Mouse (Mus musculus) stomach, embryonic 16.5 days (tissue): ENCODE measurements around the gene Sspn. TPM values are rescaled to one million over a fixed set of nuclear protein-coding genes. Genes with fewer than 3 reads are reported as not detected.

Experiments used
- ATAC-seq: fragments of 200-750 bp; cut with Nextera tagmentation; 2 replicates; pipeline ENCODE4 v1.8.0; 2017; ENCODE audit warnings: moderate number of reproducible peaks, moderate TSS enrichment; ENCODE audit not compliant: insufficient read depth, low FRiP score
- H3K27ac ChIP-seq: fragments of 300-500 bp; sonication (generic); 2 replicates; pipeline ENCODE4 v1.5.1; 2014; ENCODE audit warnings: low read length
- H3K27me3 ChIP-seq: fragments of 300-500 bp; sonication (generic); 2 replicates; pipeline ENCODE4 v1.6.1; 2014; ENCODE audit warnings: low read length, control low read depth, mixed read lengths; ENCODE audit not compliant: control insufficient read depth, insufficient read depth
- H3K36me3 ChIP-seq: fragments of 300-500 bp; sonication (generic); 2 replicates; pipeline ENCODE4 v1.6.1; 2014; ENCODE audit warnings: low read length; ENCODE audit not compliant: control insufficient read depth, insufficient read depth
- H3K4me1 ChIP-seq: fragments of 300-500 bp; sonication (generic); 2 replicates; pipeline ENCODE4 v1.6.1; 2014; ENCODE audit warnings: low read length, control low read depth, mixed read lengths; ENCODE audit not compliant: control insufficient read depth, insufficient read depth
- H3K4me2 ChIP-seq: fragments of 300-500 bp; sonication (generic); 2 replicates; pipeline ENCODE4 v1.6.1; 2014; ENCODE audit warnings: low read depth, low read length, mixed read lengths
- H3K4me3 ChIP-seq: fragments of 300-500 bp; sonication (generic); replicated peaks from 2 replicates; pipeline ENCODE4 v1.5.1; 2014; ENCODE audit warnings: mild to moderate bottlenecking, low read length
- H3K9ac ChIP-seq: fragments of 300-500 bp; sonication (generic); 2 replicates; pipeline ENCODE4 v1.6.1; 2014; ENCODE audit warnings: low read length
- H3K9me3 ChIP-seq: fragments of 300-500 bp; sonication (generic); replicated peaks from 2 replicates; pipeline ENCODE4 v1.6.1; 2016; ENCODE audit warnings: low read length, control low read depth; ENCODE audit not compliant: control insufficient read depth
- WGBS: fragments of 180-500 bp; shearing (Covaris S2); extraction: QIAGEN DNeasy Blood & Tissue Kit; methylation state at CpG from one replicate; pipeline ENCODE4 v1.1.7; 2014; 5-methylcytosine and 5-hydroxymethylcytosine counted together
- polyA plus RNA-seq: library from polyadenylated mRNA; unstranded; fragments of >200 nt; fragmentation: Nextera tagmentation; extraction: Ambion mirVana; gene quantifications from 2 replicates; pipeline ENCODE4 v1.2.1, GENCODE M21; 2015

The Sspn gene
- 15.5 and 17.5 TPM in 2 replicates for polyA plus RNA-seq

DNA sequence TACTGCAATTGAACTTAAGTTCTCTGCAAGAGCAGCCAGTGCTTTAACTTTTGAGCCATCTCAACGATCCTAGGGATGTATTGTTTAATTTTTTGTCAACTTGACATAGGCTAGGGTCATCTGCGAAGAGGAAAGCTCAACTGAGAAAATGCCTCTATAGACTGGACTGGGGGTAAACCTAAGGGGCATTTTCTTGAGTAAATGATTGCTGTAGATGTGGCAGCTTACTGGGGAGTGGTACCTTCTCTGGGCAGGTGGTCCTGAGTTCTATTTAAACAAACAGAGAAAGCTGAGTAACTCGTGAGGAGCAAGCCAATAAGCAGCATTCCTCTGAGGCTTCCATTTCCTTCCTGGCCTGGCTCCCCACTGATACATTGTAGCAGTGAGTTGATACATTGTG lies at the start of gene Sspn:
Gene Sspn, plus strand, starts transcription at position 301 of the 400 bp plus-strand sequence.
- Histone ChIP-seq H3K9me3 (no peaks in the 10 kb centered on the region), H3K27ac (no peak within 1 kb of the TSS), H3K4me1 (peaks cover 9% of the 10 kb centered on the region; the same call in 1 of the 2 replicates), H3K9ac (no peak within 1 kb of the TSS), H3K4me3 (no peak within 1 kb of the TSS), H3K36me3 (no peaks in the 10 kb centered on the region), H3K27me3 (no peaks in the 10 kb centered on the region), H3K4me2 (no peak within 1 kb of the TSS)
- WGBS: 64% methylated on average over 3 of the region's 3 CpGs
- ATAC-seq: no peak

DNA sequence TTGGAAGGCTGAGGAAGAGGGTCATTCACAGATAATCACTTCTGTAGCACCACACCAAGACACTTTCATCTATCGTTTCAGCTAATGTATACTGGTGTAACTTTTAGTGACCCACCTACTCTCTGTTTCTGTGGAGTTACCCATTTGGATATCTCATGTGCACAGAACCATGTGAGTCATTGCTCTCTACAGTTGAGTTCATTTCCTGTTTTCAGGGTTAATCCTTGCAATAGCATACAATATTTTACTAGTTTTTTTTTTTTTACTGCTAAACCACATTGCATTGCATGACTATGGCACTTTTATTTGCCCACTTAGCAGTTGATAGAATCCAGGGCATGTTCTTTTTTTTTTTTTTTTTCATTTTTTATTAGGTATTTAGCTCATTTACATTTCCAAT lies 48.4 kb upstream of the Sspn start:
- H3K27ac ChIP-seq: no peak overlapping the region
- H3K4me1 ChIP-seq: no peaks in the 10 kb centered on the region
- 79% methylated on average over 1 of the region's 1 CpGs for WGBS
- H3K4me2 ChIP-seq: no peak overlapping the region
- no peaks in the 10 kb centered on the region for H3K36me3 ChIP-seq
- no peak for ATAC-seq
- H3K9ac ChIP-seq: no peak overlapping the region
- H3K4me3 ChIP-seq: no peak overlapping the region
- H3K27me3 ChIP-seq: no peaks in the 10 kb centered on the region
- H3K9me3 ChIP-seq: no peaks in the 10 kb centered on the region

DNA sequence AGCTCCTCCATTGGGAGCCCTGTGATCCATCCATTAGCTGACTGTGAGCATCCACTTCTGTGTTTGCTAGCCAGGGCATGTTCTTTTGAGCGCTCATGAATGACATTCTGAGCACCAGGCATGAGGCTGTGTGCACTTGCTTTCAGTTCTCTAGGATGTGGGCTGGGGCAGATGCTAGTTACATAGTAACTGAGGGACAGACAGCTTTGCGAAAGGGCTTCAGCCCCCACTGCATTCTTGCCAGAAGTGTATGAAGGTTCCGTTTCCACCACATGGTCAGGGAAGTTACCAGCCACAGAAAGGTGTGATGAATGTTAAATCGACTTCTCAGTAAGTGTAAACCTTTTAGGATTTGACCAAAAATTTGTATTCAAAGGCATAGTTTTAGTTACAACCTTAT lies 47.8 kb upstream of the Sspn start:
- H3K9me3 ChIP-seq: no peaks in the 10 kb centered on the region
- 75% methylated on average over 4 of the region's 4 CpGs for WGBS
- no peak for ATAC-seq

DNA sequence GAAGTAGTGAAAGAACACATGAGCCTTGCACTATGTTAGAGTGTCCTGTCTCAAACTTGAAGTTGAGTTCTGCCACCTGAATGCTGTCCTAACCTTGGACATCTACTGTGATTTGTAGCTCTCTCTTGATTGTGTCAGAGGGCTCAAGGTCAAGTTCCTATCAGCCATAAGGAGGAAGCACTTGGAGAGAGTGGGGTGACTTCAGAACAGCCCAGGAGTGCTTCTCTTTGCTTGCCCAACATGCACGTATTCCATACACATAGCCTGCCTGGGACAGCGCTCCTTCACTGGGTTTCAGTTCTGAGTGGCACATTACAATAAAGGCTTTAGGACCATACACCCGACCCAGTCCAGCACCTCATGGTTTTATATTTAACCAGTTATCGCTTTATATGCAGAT lies 46.4 kb upstream of the Sspn start:
- Histone ChIP-seq H3K27ac (no peak overlapping the region), H3K9me3 (no peaks in the 10 kb centered on the region), H3K4me3 (no peak overlapping the region), H3K9ac (no peak overlapping the region), H3K4me2 (no peak overlapping the region), H3K4me1 (no peaks in the 10 kb centered on the region), H3K27me3 (no peaks in the 10 kb centered on the region), H3K36me3 (no peaks in the 10 kb centered on the region)
- WGBS: 79% methylated on average over 4 of the region's 4 CpGs
- ATAC-seq: no peak

More for the DNA sequence above, 47.8 kb upstream of the Sspn start:
- Histone ChIP-seq H3K9ac (no peak overlapping the region), H3K4me1 (no peaks in the 10 kb centered on the region), H3K4me3 (no peak overlapping the region), H3K27me3 (no peaks in the 10 kb centered on the region), H3K36me3 (no peaks in the 10 kb centered on the region), H3K27ac (no peak overlapping the region), H3K4me2 (no peak overlapping the region)

DNA sequence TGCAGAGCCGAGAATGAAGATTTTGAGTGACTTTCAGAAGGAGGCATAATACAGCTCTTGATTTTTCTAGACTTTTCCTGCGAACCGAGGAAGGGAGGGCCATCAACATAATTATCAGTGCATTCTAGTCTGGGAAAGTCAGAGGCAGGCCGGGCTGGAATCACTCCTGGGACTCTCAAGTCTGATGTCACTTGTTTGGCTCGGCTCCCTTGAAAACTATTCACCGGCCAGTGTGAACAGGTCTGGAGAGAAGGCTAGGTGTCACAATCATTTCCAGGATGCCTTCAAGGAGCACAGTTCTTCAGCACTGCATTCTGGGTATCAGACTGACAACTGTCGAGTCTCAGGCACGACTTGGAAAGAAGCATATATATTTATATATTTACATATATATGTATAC lies 45.2 kb upstream of the Sspn start:
- no peaks in the 10 kb centered on the region for H3K27me3 ChIP-seq
- no peaks in the 10 kb centered on the region for H3K36me3 ChIP-seq
- no peak for ATAC-seq
- H3K4me3 ChIP-seq: no peak overlapping the region
- no peak overlapping the region for H3K9ac ChIP-seq
- no peak overlapping the region for H3K27ac ChIP-seq
- no peak overlapping the region for H3K4me2 ChIP-seq
- no peaks in the 10 kb centered on the region for H3K9me3 ChIP-seq
- H3K4me1 ChIP-seq: no peaks in the 10 kb centered on the region
- 62% methylated on average over 8 of the region's 8 CpGs for WGBS

DNA sequence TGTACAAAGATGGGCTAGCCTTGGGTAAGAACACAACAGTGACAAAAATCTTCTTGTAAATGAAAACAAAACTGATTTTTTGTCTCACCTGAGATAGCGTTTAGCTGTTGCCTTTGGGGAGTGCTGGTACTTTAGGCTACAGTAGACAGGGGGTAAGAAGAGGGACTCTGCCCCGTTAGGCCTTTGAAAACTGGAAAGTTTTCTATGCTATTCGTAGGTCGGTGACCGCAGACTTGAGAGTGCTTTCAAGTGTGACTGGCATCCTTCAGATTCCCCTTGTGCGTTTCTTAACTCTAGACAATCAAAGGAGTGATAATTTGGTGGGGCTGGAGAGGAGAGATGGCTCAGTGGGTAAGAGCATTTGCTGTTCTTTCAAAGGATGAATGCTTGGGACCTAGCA lies 43.7 kb upstream of the Sspn start:
- ATAC-seq: no peak
- no peak overlapping the region for H3K27ac ChIP-seq

DNA sequence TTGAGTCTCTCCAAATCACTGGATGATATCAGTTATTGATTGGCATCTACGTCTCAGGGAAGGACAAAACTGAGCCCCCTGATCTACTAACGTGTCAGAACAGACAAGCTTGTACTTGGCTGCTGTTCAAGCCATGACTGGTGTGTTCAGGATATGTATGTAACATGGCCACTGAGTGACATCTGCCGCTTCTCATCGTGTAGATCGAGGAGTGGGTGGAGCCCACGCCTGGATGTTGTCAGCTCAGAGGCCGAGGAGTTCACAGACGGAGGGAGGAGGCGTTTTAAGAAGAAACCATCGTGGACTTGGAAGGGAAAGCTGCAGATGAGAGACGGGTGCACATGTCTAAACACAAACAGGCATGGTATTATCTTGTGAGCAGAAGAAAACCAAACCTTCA lies 39.5 kb upstream of the Sspn start:
- Histone ChIP-seq H3K36me3 (no peaks in the 10 kb centered on the region), H3K4me2 (no peak overlapping the region), H3K27ac (no peak overlapping the region), H3K4me1 (no peaks in the 10 kb centered on the region), H3K4me3 (no peak overlapping the region), H3K9me3 (no peaks in the 10 kb centered on the region), H3K27me3 (no peaks in the 10 kb centered on the region), H3K9ac (no peak overlapping the region)
- WGBS: 71% methylated on average over 11 of the region's 11 CpGs
- no peak for ATAC-seq

More for the DNA sequence above, 43.7 kb upstream of the Sspn start:
- H3K4me2 ChIP-seq: no peak overlapping the region
- H3K9me3 ChIP-seq: no peaks in the 10 kb centered on the region
- no peaks in the 10 kb centered on the region for H3K4me1 ChIP-seq
- H3K9ac ChIP-seq: no peak overlapping the region
- WGBS: 86% methylated on average over 6 of the region's 6 CpGs
- no peaks in the 10 kb centered on the region for H3K27me3 ChIP-seq
- no peak overlapping the region for H3K4me3 ChIP-seq
- H3K36me3 ChIP-seq: no peaks in the 10 kb centered on the region

DNA sequence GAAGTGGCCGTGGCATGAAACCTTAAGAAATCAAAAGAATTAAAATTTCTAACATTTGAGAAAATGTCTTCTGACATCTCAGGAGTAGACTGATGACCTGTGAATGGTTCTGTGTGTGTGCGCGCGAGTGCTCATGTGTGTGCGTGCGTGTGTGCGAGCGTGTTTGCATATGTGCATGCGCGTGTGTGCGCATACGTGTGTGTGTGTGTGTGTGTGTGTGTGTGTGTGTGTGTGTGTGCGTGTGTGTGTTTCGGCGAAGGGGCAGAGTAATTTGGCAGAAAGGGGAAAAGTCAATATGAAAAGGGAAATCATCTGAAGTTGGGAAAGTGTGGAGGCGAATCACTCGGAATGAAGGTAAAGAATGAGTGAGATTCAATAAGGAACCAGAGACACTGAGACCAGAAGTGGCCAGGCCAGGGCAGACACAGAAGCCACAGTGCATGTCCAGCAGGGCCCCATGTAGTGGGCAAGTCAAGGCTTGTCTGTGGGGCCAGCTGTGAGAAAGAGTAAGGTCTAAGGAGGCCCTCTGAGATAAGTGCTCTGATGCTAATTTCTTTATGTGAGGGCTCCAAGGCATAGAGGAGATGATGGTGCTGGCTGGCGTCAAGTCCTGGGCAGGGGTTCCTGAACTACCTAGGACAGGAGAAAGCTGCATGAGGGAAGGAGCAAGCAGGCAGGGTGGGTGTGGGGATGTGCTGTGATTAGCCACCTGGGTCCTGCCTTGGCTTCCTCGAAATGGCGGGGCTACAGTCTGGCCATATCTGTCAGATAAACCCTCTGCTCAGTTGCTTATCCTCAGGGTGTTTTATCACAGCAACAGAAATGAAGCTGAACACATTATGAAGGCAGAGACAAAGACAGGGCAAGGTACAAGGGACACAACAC lies 38.8 kb upstream of the Sspn start:
- no peaks in the 10 kb centered on the region for H3K36me3 ChIP-seq
- H3K4me2 ChIP-seq: no peak overlapping the region
- WGBS: 92% methylated on average over 20 of the region's 20 CpGs
- no peaks in the 10 kb centered on the region for H3K27me3 ChIP-seq
- H3K4me3 ChIP-seq: no peak overlapping the region
- H3K4me1 ChIP-seq: no peaks in the 10 kb centered on the region
- no peak overlapping the region for H3K27ac ChIP-seq
- no peak for ATAC-seq
- no peak overlapping the region for H3K9ac ChIP-seq
- H3K9me3 ChIP-seq: no peaks in the 10 kb centered on the region

DNA sequence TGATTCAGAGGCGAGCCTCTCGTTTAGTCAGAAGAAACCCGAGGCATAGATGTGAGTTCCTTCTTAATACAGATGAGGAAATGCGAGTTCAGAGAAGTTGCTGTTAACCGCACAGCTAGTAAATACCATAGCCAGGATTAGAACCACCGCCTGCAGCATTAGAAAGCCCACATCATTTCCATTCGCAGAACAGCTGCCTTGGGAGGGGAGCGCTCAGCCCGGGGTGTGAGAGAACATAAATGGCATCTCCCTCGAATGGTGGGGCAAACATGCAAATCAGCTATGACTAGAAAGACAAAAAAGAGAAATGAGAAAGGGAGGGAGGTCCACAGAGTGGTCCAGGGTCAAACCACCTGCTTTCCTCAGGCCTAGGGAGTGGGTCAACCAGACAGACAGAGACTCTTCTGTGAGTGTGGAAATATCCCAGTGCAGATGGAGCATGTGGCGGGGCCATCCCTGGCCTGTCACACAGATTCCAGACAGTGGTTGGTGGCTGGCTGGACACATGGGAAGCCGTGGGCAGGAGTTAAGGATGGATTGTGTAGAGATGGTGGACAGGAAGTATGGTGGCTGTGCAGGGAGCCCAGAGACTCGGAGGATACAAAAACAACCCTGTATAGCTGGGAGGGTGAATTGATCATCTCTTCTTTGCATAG lies 37.9 kb upstream of the Sspn start:
- Histone ChIP-seq H3K36me3 (no peaks in the 10 kb centered on the region), H3K27me3 (no peaks in the 10 kb centered on the region), H3K9me3 (no peaks in the 10 kb centered on the region), H3K27ac (no peak overlapping the region), H3K4me1 (no peaks in the 10 kb centered on the region), H3K9ac (no peak overlapping the region), H3K4me3 (no peak overlapping the region), H3K4me2 (no peak overlapping the region)
- no peak for ATAC-seq
- WGBS: 79% methylated on average over 13 of the region's 13 CpGs
